In genomic region chr4:122887336-122887735, GRCm38 (mm10) we compare ENCODE assay signal across 8 mouse cellular contexts. TPM values are rescaled to one million over a fixed set of nuclear protein-coding genes. Genes with fewer than 3 reads are reported as not detected.
DNase-seq lines count a peak whose midpoint lies in the region; ATAC-seq and TF ChIP-seq lines count a peak whose summit lies in the region.

No protein-coding gene starts in this region.

- intact Hi-C loops in left cerebral cortex, postnatal 36 days (cut with DNase I), result no loop called here

- WGBS in intestine, postnatal 0 days, result 61% methylated on average over 2 of the region's 2 CpGs
- 77% methylated on average over 2 of the region's 2 CpGs for WGBS in neural tube, embryonic 13.5 days

- no peak overlapping the region for H3K9ac ChIP-seq in intestine, postnatal 0 days (ENCODE audit: low read depth, low read length)
- peak overlapping the region; percentile 84 for H3K9ac ChIP-seq in neural tube, embryonic 13.5 days

- peaks cover 2% of the 10 kb centered on the region; the same call in 1 of the 2 replicates for H3K4me1 ChIP-seq in embryonic fibroblast, embryonic 13.5 days (ENCODE audit: control insufficient read depth, insufficient read depth, low read length)
- H3K4me1 ChIP-seq in intestine, postnatal 0 days (replicated peaks; ENCODE audit: control insufficient read depth, insufficient read depth, low read length), result peaks cover 5% of the 10 kb centered on the region; the same call in 1 of the 2 replicates
- peaks cover 44% of the 10 kb centered on the region for H3K4me1 ChIP-seq in neural tube, embryonic 13.5 days (replicated peaks)

- H3K27ac ChIP-seq in layer of hippocampus, adult 2 months, result peak overlapping the region; percentile 100
- H3K27ac ChIP-seq in embryonic fibroblast, embryonic 13.5 days (ENCODE audit: insufficient read depth, low read length), result peak overlapping the region; percentile 99
- peak overlapping the region; percentile 98 for H3K27ac ChIP-seq in intestine, postnatal 0 days (ENCODE audit: low read depth, low read length)
- peak overlapping the region; percentile 99 for H3K27ac ChIP-seq in neural tube, embryonic 13.5 days (replicated peaks)

- peak overlapping the region; percentile 73; the same call in 1 of the 2 replicates for H3K4me2 ChIP-seq in intestine, postnatal 0 days (replicated peaks; ENCODE audit: low read depth)
- peak overlapping the region; percentile 79 for H3K4me2 ChIP-seq in neural tube, embryonic 13.5 days

- no peak overlapping the region; the same call in 1 of the 2 replicates for H3K4me3 ChIP-seq in layer of hippocampus, adult 2 months
- no peak overlapping the region for H3K4me3 ChIP-seq in embryonic fibroblast, embryonic 13.5 days (ENCODE audit: insufficient read depth, low read length)
- no peak overlapping the region for H3K4me3 ChIP-seq in intestine, postnatal 0 days (ENCODE audit: low read depth, low read length)
- peak overlapping the region; percentile 74 for H3K4me3 ChIP-seq in neural tube, embryonic 13.5 days

- no peak for TF ChIP-seq POLR2A in embryonic fibroblast, embryonic 13.5 days (IDR thresholded peaks at IDR 0.05; ENCODE audit: low read depth, low read length)

- TF ChIP-seq CTCF in layer of hippocampus, adult 2 months (conservative IDR thresholded peaks at IDR 0.05), result no peak
- TF ChIP-seq CTCF in embryonic fibroblast, embryonic 13.5 days (IDR thresholded peaks at IDR 0.05; ENCODE audit: borderline replicate concordance, insufficient read depth, low read length), result no peak
- no peak for TF ChIP-seq CTCF in intestine, postnatal 0 days (IDR thresholded peaks at IDR 0.05; ENCODE audit: low read depth)

- DNase-seq in layer of hippocampus, adult 2 months (ENCODE audit: low spot score in 2 of 2), result no peak
- no peak for DNase-seq in layer of hippocampus, adult 9-10 months (ENCODE audit: low spot score)
- DNase-seq in retina, embryonic 14.5 days (ENCODE audit: low spot score), result no peak
- DNase-seq in left cerebral cortex, postnatal 36 days (ENCODE audit: low spot score in 2 of 2), result no peak
- no peak for DNase-seq in embryo, embryonic 9.5 days (ENCODE audit: extremely low spot score)

- ATAC-seq in intestine, postnatal 0 days, result no peak
- ATAC-seq in neural tube, embryonic 13.5 days (ENCODE audit: low read depth), result no peak

- no peaks in the 10 kb centered on the region for H3K36me3 ChIP-seq in intestine, postnatal 0 days (ENCODE audit: control insufficient read depth, insufficient read depth)
- no peaks in the 10 kb centered on the region for H3K36me3 ChIP-seq in neural tube, embryonic 13.5 days

- H3K9me3 ChIP-seq in intestine, postnatal 0 days (ENCODE audit: control insufficient read depth), result no peaks in the 10 kb centered on the region
- H3K9me3 ChIP-seq in neural tube, embryonic 13.5 days, result no peaks in the 10 kb centered on the region

- H3K27me3 ChIP-seq in intestine, postnatal 0 days (replicated peaks; ENCODE audit: control insufficient read depth, insufficient read depth, low read length), result no peaks in the 10 kb centered on the region
- no peaks in the 10 kb centered on the region for H3K27me3 ChIP-seq in neural tube, embryonic 13.5 days

RNA-seq across cellular contexts. Expression of gene Cap1, which starts 1.5 kb away (rescaled TPM):
- total RNA-seq in layer of hippocampus, adult 2 months (2021), result 100 to 1,000 TPM; 296 to 316 TPM
- 317 and 412 TPM in 2 replicates for polyA plus RNA-seq in embryonic fibroblast, embryonic 13.5 days (2011; ENCODE audit: insufficient read length, low read depth, missing spikeins)
- 58.4 and 60.4 TPM in 2 replicates for polyA plus RNA-seq in intestine, postnatal 0 days (2015; fragmentation: Nextera tagmentation; extraction: Ambion mirVana)
- 69.2 and 75.5 TPM in 2 replicates for polyA plus RNA-seq in neural tube, embryonic 13.5 days (2015; fragmentation: Nextera tagmentation; extraction: Ambion mirVana)
- total RNA-seq in left cerebral cortex, postnatal 36 days (2021), result 100 to 1,000 TPM; 267 to 277 TPM

RNA-seq across cellular contexts. Expression of gene Ppt1, which starts 51.3 kb away (rescaled TPM):
- total RNA-seq in layer of hippocampus, adult 2 months (2021), result 10 to 100 TPM; 84.6 to 88.1 TPM
- polyA plus RNA-seq in embryonic fibroblast, embryonic 13.5 days (2011; ENCODE audit: insufficient read length, low read depth, missing spikeins), result 66.8 and 75.8 TPM in 2 replicates
- 54.6 and 54.9 TPM in 2 replicates for polyA plus RNA-seq in intestine, postnatal 0 days (2015; fragmentation: Nextera tagmentation; extraction: Ambion mirVana)
- 84.0 and 87.9 TPM in 2 replicates for polyA plus RNA-seq in neural tube, embryonic 13.5 days (2015; fragmentation: Nextera tagmentation; extraction: Ambion mirVana)
- 10 to 100 TPM; 95.5 to 96.6 TPM for total RNA-seq in left cerebral cortex, postnatal 36 days (2021)
